Mouse (Mus musculus) cerebellum, adult (tissue): ENCODE data around the gene Olfr1463.

Experiments used
- ATAC-seq: cut with Nextera tagmentation; 2 replicates; pipeline ENCODE4 v1.9.2; 2017; ENCODE audit warnings: mild to moderate bottlenecking, moderate library complexity, mixed read lengths; ENCODE audit not compliant: insufficient number of reproducible peaks, low FRiP score, low TSS enrichment

Gene Olfr1463

DNA sequence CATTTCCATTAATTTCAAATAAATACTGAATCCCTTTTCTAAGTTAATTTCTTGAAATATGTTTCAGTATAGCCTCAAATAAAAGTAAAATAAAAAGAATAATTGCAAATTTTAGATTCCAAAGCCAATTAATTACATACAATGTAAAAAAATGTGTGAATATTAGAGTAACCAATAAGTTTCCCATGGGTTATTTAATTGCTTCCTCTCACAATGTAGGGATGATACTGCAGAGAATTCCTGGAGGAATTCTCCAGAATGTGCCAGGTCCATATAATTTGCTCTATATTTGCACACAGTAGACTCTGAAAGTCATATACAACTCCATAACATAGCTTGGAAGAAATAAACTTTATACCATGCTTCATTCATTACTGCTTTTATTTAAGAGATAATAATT lies at the start of gene Olfr1463:
TSS of gene Olfr1463 (plus strand) at position 301 of the 400 bp plus-strand sequence.
- no peak for ATAC-seq

GRCm38 (mm10) chr19:13185434-13185833 lies 45.7 kb upstream of the Olfr1463 start, which contains the start of gene Olfr1462:
Olfr1462 (plus strand) TSS chr19:13185734.
- no peak for ATAC-seq

- no peak for ATAC-seq
Observed at GRCm38 (mm10) chr19:13221666-13222065, 9.5 kb upstream of the Olfr1463 start.
